Mouse (Mus musculus): ENCODE measurements around the gene Gng7.
A peak's percentile ranks its signal among the peaks of the same experiment; 100 is the strongest.

Gene Gng7

DNA sequence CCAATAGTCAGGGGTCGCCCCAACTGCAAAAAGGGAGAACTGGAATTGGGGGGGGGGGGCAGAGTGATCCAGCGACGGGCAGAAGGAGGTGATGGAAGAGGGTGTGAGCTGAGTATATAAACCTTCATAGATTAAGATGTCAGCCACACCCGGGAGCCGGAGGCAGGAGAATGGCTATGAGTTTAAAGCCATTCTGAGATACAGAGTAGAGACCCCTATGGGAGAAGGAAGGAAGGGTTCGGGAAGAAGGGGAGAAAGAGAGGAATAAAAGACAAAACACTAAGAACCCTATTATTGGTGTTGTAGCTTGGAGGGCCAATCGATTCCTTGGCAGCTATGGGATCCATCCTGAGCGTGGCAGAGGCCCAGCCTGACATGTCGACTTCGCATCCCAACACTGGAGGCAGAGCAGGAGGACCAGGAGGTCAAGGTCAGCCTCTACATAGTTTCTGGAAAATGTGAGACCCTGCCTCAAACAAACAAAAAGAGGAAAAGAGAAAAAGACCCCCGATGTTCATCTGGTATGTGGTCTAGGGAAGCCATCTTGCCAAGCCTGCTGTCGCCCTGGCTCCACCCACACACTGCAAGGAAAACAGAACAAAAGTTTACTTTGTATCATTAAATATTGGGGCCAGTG is 11.0 kb upstream of the Gng7 start, which contains the start of gene Diras1:
Gene Diras1 (minus strand): TSS at position 24 of the 637 bp plus-strand sequence.
- DNase-seq (ENCODE audit: low read depth, low spot score) = no peak

- no peak for DNase-seq (ENCODE audit: low read depth, low spot score)
Observed at GRCm38 (mm10) chr10:81025047-81025621, 10.4 kb upstream of the Gng7 start.

DNA sequence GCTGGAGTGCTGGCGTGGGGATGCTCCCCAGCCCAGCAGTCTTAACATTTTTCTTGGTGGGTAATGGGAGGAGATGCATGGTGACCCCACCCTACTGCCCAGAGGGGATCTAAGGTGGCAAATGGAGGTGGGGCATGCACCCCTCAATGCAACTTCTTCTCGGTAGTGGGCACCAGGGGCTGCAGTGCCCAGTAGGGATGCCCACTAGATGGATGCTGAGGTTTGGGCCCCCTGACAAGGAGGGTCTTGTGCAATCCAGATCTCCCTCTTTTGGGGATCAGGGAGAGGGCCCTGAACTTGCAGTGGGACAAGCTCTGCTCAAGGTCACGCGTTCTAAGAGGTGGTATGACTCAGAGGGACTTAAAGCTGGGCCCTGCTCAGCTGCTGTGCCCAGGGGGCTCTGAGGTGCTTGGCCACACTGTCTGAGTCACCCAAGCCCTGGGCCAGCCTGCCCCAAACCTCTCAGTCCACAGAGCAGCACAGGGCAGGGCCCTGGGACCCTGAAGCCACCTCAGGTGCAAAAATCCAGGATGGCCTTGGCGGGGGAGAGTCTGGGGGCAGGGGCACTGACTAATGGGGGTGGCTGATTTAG is 9.7 kb upstream of the Gng7 start:
- DNase-seq (ENCODE audit: low read depth, low spot score) = no peak

DNA sequence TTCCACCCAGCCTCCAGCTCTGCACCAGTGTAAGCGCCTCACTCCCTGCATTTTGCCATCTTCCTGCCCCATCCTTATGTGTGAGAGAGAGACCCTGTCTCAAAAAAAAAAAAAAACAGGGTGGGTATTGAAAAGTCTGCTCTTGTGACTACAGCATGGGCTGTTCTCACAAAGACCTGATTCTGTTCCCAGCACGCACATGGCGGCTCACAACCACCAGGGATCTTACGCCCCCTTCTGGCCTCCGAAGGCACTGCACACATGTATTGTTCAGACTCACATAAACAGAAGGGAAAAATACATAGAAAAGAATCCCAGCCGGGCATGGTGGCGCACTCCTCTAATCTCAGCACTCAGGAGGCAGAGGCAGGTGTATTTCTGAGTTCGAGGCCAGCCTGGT is 8.0 kb upstream of the Gng7 start:
- DNase-seq (ENCODE audit: low read depth, low spot score) = peak; percentile 62

GRCm38 (mm10) chr10:81021547-81022110 is 6.9 kb upstream of the Gng7 start:
- DNase-seq (ENCODE audit: low read depth, low spot score) = no peak

DNA sequence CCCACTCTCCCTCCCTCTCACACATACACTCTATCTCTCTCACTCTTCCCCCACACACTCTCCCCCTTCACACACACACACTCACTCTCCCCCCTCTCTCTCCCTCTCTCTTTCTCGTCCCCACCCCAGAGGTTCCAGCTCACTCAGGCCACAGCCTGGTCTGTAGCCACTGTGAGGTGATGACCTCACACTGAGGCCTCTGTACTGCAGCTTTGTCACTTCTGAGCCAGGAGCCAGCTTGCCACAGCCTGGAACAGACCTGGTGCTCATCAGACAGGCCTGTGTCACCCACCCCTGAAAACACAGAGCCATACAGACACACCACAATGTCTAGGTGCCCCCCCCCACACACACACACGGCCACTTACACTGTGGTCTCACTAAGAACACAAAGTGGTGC is 5.5 kb upstream of the Gng7 start:
- DNase-seq (ENCODE audit: low read depth, low spot score) = no peak

DNA sequence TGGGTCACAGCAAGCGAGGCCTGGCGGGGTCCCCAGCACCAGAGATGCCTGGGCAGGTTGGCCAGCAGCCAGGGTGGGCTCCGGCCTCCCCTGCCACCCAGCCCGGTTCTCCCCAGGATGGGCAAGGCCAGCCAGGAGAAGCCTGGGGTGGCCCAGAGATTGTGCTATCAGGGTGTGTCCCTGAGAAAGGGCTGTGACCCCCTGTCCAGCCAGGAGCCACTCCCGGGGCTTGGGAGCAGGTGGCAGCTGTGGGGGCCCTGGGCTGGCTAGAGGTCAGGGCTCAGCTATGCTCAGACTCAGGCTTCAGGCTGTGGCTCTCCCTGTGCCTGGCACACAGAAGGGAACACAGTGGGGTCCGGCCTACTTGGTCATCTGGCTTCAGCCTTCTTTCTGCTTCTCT is 4.9 kb upstream of the Gng7 start:
- DNase-seq (ENCODE audit: low read depth, low spot score) = no peak

DNA sequence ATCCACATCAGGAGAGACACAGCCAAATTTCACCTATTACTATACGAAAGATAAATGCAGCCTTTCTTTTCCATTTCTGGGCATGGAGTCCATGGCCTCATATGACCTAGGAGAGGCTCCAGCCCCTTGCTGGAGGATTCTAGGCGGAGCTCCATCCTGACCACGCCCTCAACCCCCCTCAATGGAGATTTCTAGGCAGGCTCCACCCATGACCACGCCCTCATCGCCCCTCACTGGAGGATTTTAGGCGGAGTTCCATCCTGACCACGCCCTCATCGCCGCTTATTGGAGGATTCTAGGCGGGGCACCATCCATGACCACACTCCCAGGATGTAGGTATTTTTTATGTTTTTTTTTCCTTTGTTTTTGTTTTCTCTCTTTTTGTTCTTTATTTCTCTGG is 3.6 kb upstream of the Gng7 start:
- DNase-seq (ENCODE audit: low read depth, low spot score) = peak; percentile 82

GRCm38 (mm10) chr10:81016645-81017044 is 1.9 kb upstream of the Gng7 start:
- DNase-seq (ENCODE audit: low read depth, low spot score) = peak; percentile 71

DNA sequence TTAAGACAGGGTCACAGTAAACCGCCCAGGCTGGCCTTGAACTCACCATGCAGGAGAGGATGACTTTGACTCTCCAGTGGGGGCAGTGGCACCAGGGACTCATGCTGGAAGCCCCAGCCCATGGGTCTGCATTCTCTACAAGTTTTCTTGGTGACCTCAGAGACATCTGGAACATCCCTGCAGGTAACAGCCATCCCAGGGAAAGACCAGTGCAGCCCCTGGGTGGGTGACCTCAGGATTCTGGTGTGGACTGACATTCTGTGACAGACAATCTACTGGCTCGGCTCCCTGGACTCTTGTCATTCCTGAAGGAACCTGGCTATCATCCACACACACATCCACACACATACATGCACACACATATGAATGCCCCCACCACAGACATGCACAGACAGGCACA is 921 bp upstream of the Gng7 start:
- no peak for DNase-seq (ENCODE audit: low read depth, low spot score)

GRCm38 (mm10) chr10:81010851-81011250 is 3.9 kb downstream of the Gng7 start:
- no peak for DNase-seq (ENCODE audit: low read depth, low spot score)

DNA sequence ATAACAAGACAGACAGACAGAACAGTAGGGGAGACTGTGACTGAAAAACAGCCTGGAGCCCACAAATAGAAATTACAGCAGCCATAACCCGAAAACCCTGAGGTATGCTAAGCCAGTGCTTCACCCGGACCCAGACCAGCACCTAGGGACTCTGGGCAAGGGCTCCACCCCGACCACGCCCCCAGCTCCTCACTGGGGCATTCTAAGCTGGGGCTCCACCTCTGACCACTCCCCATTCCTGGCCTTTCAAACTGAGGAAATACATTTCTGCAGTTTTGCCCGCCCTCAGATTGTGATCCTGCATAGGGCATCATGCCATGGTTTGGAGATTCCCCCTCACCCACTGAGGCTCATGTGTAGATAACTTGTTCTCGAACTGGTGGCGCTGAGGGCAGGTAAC is 7.5 kb downstream of the Gng7 start:
- DNase-seq (ENCODE audit: low read depth, low spot score) = peak; percentile 50

- no peak for DNase-seq (ENCODE audit: low read depth, low spot score)
Observed at GRCm38 (mm10) chr10:81006005-81006677, 8.6 kb downstream of the Gng7 start.

DNA sequence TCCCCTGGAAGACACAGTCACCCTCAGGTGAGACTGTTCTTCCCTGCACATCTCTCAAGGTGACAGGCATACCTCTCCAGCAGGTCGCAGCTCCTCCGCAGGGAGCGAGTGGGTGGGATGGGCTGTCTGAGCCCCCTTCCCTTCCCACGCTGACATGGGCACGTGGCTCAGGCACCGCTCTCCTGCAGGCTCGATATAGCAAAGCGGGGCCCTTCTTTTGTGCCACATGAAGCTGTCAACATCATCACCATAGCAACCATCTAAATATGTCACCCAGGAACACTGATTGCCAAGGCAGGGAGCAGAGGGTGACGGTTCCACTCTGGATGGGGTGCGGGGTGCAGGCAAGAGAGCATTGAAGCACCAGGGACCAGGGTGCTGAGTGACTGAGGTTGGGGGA is 13.6 kb downstream of the Gng7 start:
- no peak for DNase-seq (ENCODE audit: low read depth, low spot score)

DNA sequence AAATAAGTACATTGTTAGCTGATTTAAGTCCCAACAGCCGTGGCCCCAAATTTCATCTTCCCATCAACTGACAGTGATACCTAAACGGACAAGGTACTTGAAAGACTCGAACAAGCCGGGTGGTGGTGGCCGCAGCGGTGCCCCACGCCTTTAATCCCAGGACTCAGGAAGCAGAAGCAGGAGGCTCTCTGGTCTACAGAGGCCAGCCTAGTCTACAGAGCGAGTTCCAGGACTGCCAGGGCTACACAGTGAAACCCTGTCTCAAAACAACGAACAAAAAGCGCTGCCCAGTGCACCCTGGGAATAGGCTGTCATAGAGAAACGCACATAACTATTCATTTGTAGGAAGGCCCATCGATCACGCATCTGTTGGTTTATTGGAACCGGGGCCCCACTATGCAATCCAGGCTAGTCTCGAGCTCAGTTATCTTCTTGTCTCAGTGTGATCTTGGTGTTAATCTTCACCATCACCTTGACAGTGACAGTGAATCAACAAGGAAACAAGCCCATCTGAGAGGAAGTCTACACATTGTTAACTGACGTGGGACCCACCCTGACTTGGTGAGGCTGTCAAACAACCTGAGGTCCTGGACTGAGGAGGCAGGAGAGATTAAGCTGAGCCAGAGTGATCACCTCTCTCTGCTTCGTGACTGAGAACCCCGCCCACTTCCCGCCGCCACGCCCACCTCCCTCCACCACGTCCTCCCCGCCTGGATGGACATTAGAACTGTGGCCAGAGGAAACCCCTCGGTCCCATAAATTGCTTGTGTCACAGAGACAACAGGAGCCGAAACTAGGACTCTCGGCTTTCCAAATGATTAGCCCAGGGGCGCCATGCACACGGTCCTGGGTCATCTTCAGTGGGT is 14.3 kb downstream of the Gng7 start:
- DNase-seq (ENCODE audit: low read depth, low spot score) = peak; percentile 56

- peak; percentile 93 for DNase-seq (ENCODE audit: low read depth, low spot score)
Observed at GRCm38 (mm10) chr10:80999362-81000196, 15.2 kb downstream of the Gng7 start.

DNA sequence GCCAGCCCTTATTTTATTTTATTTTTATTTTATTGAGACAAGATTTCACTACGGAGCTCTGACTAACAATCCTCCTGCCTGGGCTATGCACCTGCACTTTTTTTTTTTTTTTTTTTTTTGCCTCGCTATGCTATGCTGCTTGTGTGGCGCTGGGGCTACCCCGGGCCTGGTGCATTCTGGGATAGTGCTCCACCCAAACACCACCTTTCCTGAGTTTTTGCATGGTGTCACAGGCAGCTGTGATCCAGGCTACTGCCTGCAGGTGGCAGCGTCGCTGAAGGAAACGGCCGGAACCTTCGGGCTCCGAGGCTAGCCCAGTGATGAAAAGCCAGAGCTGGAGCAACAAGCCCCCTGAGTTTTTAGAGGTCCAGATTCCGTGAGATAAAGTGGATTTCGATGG is 16.0 kb downstream of the Gng7 start:
- DNase-seq (ENCODE audit: low read depth, low spot score) = peak; percentile 92

DNA sequence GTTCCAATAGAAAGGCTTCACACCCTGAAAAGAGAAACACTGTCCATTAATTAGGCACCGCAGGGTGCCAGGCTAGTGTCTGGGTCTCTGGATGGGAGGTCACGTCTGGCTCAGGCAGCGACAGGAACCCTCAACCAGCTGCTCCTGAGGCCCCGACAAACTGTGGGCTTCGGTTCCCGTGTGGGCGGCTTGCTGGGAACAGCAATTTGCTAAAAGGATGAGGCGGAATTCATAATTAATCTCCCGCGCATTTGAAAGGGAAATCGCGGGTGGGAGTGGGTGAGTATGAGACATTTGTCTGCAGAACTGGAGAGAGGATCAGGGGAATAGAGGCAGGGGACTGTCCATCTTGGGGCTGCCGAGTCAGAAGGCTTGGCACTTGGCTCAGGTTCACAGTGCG is 16.7 kb downstream of the Gng7 start:
- no peak for DNase-seq (ENCODE audit: low read depth, low spot score)

GRCm38 (mm10) chr10:80997332-80997731 is 17.4 kb downstream of the Gng7 start:
- no peak for DNase-seq (ENCODE audit: low read depth, low spot score)

- DNase-seq (ENCODE audit: low read depth, low spot score) = no peak
Observed at GRCm38 (mm10) chr10:80996501-80996900, 18.2 kb downstream of the Gng7 start.
